ENCODE assay signal across 20 mouse cellular contexts in the genomic region with DNA sequence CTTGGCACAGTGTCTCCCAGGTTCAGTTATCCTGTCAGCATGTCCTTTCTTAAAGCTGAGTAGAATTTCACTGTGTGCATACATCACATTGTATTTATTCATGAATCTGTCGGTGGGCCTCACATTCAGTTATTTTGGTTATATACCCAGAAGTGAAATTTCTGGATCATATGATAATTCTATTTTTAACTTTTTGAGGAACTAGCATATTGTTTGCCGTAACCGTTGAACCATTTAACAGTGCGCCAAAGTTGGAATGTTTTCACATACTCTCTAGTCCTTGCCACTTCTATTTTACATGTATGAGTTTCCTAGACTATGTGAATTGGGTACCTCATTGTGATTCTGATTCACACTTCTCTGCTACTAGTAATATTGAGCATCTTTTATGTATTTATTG. TPM values are rescaled to one million over a fixed set of nuclear protein-coding genes. Genes with fewer than 3 reads are reported as not detected.
"Had no signal": no experiment of that assay in that cellular context is flagged by ENCODE, and none has a peak within 500 bp of the region (broad histone marks: within the 10 kb centered on the region; RNA-seq: fewer than 3 reads in every experiment).

No protein-coding gene starts in this region.

- ATAC-seq: midbrain, embryonic 16.5 days had no signal

- H3K4me3 ChIP-seq: midbrain, embryonic 10.5 days; midbrain, embryonic 12.5 days; myocyte; neural tube, embryonic 13.5 days; neural tube, embryonic 15.5 days; stomach, embryonic 15.5 days had no signal

- H3K4me1 ChIP-seq: midbrain, embryonic 10.5 days; neural tube, embryonic 13.5 days; neural tube, embryonic 15.5 days; stomach, embryonic 15.5 days had no signal

- H3K27ac ChIP-seq: liver, embryonic 14.5 days; midbrain, embryonic 10.5 days; midbrain, embryonic 12.5 days; neural tube, embryonic 13.5 days; neural tube, embryonic 15.5 days; stomach, embryonic 15.5 days; stomach, postnatal 0 days had no signal

- DNase-seq: lung, adult 18-20 months; lung, embryonic 14.5 days; lung, postnatal 10 days; midbrain, embryonic 14.5 days; right cerebral cortex, postnatal 14 days; thymus, adult 2 months; thymus, postnatal 25 days; thymus, postnatal 4 days had no signal

RNA-seq across cellular contexts. Expression of gene Lhx2, which starts 43.1 kb away (rescaled TPM):
- total RNA-seq: megakaryocyte-erythroid progenitor cell, adult 5-6 weeks had no signal
- polyA plus RNA-seq: lung, embryonic 16.5 days; stomach, postnatal 0 days; urinary bladder, adult 2 months had no signal
